Mouse (Mus musculus) embryonic facial prominence, embryonic 15.5 days (tissue): ENCODE results near the gene Olfr872. TPM values are rescaled to one million over a fixed set of nuclear protein-coding genes. Genes with fewer than 3 reads are reported as not detected.

ENCODE experiments used
- polyA plus RNA-seq: library from polyadenylated mRNA; unstranded; fragments of >200 nt; fragmentation: Nextera tagmentation; extraction: Ambion mirVana; gene quantifications from 2 replicates; pipeline ENCODE4 v1.2.1, GENCODE M21; 2015

Gene Olfr872
- polyA plus RNA-seq, 1 experiment from 2014 or later, result not detected

Other genes starting within 250 kb of the Olfr872 start
- not detected in 2 replicates for gene Olfr866, start 209.1 kb upstream of the Olfr872 start, polyA plus RNA-seq
- 0.20 TPM in 1 of 2 replicates, not detected in the other for gene Olfr867, start 179.6 kb upstream of the Olfr872 start, polyA plus RNA-seq
- not detected in 2 replicates for gene Olfr868, start 138.5 kb upstream of the Olfr872 start, polyA plus RNA-seq
- not detected in 2 replicates for gene Olfr869, start 108.1 kb upstream of the Olfr872 start, polyA plus RNA-seq
- 0.04 TPM in 1 of 2 replicates, not detected in the other for gene Olfr870, start 63.1 kb upstream of the Olfr872 start, polyA plus RNA-seq
- not detected in 2 replicates for gene Olfr871, start 24.9 kb upstream of the Olfr872 start, polyA plus RNA-seq
- gene Olfr39, start 45.2 kb downstream of the Olfr872 start, polyA plus RNA-seq, result 0.19 TPM in 1 of 2 replicates, not detected in the other
- 0.11 and 0.12 TPM in 2 replicates for gene Olfr873, start 61.4 kb downstream of the Olfr872 start, polyA plus RNA-seq
- gene Olfr18, start 99.0 kb downstream of the Olfr872 start, polyA plus RNA-seq, result not detected in 2 replicates
- gene Zfp560, start 148.1 kb downstream of the Olfr872 start, polyA plus RNA-seq, result 33.8 and 35.2 TPM in 2 replicates
- 16.3 and 17.9 TPM in 2 replicates for gene Zfp26, start 223.0 kb downstream of the Olfr872 start, polyA plus RNA-seq